Mouse (Mus musculus) cortical plate, adult 2 months (tissue): ENCODE data around the gene Slc5a3. TPM values are rescaled to one million over a fixed set of nuclear protein-coding genes. Genes with fewer than 3 reads are reported as not detected.
A peak's percentile ranks its signal among the peaks of the same experiment; 100 is the strongest.

Experiments
- H3K27ac ChIP-seq: fragments of 200-500 bp; 2 replicates; pipeline ENCODE4 v1.5.1; 2012; ENCODE audit warnings: low read length, control low read depth, inconsistent platforms; ENCODE audit not compliant: insufficient read depth
- H3K4me1 ChIP-seq: fragments of 200-500 bp; 2 replicates; pipeline ENCODE4 v1.6.1; 2011; ENCODE audit warnings: low read length; ENCODE audit not compliant: control insufficient read depth, insufficient read depth
- H3K4me3 ChIP-seq: fragments of 200-500 bp; 2 replicates; pipeline ENCODE4 v1.5.1; 2011; ENCODE audit warnings: mild to moderate bottlenecking, low read length, control low read depth; ENCODE audit not compliant: insufficient read depth
- CTCF ChIP-seq: fragments of 200-500 bp; IDR thresholded peaks from 2 replicates; pipeline ENCODE4 v1.5.1; 2011; ENCODE audit warnings: mild to moderate bottlenecking, control low read depth, low read length; ENCODE audit not compliant: insufficient read depth; ENCODE audit errors: extremely low read depth
- POLR2A ChIP-seq: fragments of 200-500 bp; IDR thresholded peaks from 2 replicates; pipeline ENCODE4 v1.6.1; 2011; ENCODE audit warnings: mild to moderate bottlenecking, low read length, control low read depth; ENCODE audit not compliant: insufficient read depth; ENCODE audit errors: extremely low read depth
- polyA plus RNA-seq: library from polyadenylated mRNA; depleted of rRNA; stranded (reverse); fragments of >200 nt; gene quantifications from 2 replicates; pipeline ENCODE4 v1.2.3, GENCODE M21; 2012; rRNA removed

Gene Slc5a3
- polyA plus RNA-seq, 1 experiment = 5.1 TPM

DNA sequence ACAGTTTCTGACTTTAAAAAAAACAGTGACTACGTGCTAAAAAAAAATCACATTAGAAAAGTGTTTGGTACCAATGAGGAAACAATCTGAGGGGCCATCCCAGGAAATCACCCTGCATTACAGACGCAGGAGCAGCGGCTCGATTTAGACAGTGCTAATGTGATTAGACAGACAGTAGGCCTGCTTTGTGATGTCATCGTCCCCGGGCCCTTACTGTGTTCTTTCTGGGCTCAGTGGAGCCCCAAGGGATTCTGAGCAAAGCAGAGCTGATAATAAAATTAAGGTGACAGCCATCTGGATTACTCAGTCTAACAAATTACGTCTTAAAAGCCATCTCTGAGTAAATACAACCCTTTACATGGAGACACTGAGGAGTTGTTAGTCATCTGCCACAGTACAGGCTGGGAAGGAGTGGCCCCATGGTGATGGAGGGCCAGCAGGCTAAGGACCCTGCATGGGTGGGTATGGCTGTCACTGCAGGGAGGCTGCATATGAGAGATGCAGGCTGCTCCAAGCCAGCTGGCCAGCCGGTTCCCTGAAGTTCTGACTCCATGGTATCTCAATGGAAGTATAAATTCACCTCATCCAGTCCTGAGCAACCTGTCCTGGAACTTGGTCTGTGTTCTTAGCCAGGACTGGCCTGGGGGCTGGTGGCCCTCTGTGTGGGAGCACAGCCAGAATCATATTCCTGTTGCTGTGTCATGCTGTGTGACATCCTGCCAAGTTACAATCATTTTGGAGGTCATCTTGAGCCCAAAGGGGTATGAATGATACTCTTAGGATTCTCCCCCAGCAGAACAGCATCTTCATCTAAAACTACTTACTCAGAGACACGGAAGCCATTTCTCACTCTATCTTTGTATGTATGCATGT lies 59.5 kb downstream of the Slc5a3 start:
- no peak overlapping the region for H3K4me3 ChIP-seq
- H3K27ac ChIP-seq = 0 out of 2 replicates have a peak overlapping the region, but pooled peaks have one; percentile 5
- no peak for TF ChIP-seq CTCF
- TF ChIP-seq POLR2A = no peak
- peaks cover 10% of the 10 kb centered on the region for H3K4me1 ChIP-seq

DNA sequence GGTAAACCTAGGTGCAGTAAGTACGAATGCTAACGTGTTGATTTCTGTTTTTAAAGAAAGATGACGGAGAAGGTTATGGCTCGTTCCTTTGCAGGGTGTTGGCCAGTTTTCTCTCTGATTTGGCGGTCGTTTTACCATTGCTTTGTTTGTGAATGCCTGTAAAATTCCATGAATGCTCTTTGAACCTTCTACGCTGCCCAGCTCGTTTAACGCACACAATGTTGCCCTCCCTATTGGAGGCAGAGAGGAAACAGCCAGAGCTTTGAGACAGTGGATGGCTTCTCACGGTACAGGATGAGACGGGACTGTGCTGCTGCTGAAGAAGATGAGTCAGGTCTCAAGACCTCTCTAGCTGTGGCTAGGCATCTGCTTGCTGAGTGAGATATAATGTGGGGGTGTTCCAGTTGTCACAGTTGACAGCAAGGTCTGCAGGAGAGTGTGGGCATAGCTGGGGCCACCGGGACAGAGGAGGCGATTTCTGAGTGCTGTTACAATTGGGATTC lies 60.9 kb downstream of the Slc5a3 start:
- H3K4me1 ChIP-seq = peaks cover 10% of the 10 kb centered on the region
- H3K27ac ChIP-seq = no peak overlapping the region
- no peak overlapping the region for H3K4me3 ChIP-seq
- no peak for TF ChIP-seq CTCF
- TF ChIP-seq POLR2A = no peak

DNA sequence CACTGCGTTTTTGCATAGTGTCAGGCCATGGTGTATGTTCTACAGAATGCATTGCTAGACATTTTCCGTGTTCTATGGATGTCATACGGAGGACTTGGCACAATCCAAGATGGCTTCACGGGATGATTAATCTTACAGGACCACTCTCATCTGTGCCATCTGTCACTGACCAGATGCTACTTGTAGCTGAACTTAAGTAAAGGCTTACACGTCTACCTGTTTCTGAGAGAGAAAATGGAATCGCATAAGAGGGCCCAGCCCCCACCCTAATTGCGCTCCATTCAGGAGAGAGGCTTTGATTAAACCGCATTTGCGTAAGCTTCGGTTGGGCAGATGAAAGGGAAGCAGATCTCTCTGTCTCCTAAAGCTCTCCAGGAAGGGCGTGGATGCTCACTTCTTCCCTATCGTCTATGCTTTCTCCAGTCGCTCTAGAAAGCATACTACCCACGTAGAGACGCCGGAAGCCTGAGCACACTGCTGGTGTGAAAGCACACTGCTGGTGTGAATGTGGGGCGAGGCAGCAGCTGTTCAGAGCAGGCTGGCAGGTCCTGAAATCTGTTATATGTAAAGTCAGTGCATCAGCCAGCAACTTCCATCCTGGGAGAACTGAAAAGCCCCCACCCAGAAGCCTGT lies 62.9 kb downstream of the Slc5a3 start:
- Histone ChIP-seq H3K4me1 (peaks cover 5% of the 10 kb centered on the region), H3K27ac (no peak overlapping the region)
- TF ChIP-seq POLR2A (no peak), CTCF (no peak)

DNA sequence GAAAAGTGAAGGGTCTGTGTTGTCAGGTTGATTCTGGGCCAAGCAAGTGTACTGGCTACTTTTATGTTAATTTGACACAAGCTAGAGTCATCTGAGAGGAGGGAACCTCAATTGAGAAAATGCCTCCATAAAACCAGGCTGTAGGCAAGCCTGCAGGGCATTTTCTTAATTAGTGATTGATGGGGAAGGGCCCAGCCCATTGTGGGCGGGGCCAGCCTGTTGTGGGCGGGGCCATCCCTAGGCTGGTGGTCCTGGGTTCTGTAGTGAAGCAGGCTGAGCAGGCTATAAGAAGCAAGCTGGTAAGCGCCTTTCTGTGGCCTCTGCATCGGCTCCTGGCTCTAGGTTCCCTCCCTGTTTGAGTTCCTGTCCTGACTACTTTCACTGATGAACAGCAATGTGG lies 69.1 kb downstream of the Slc5a3 start:
- Histone ChIP-seq H3K4me3 (no peak overlapping the region), H3K4me1 (no peaks in the 10 kb centered on the region), H3K27ac (no peak overlapping the region)
- TF ChIP-seq POLR2A (no peak), CTCF (no peak)

More for the DNA sequence above, 62.9 kb downstream of the Slc5a3 start:
- no peak overlapping the region for H3K4me3 ChIP-seq

DNA sequence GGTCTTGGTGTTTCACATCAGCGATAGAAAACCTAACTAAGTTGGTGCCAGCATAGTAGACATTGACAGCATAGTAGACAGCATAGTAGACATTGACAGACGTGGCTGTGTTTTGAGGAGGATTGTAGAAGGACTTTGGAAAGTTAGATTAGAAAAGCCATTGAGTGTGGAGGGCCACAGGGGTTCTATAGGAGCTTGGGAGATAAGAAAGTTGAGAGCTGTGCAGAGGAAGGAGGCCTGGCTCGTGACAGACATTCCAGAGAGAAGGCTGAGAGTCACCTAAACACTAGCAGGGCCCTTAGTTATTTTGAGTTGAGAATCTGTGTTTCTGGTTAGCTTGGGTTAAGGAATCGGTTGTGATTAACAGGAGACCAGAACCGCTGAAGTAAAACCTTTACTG lies 69.5 kb downstream of the Slc5a3 start:
- Histone ChIP-seq H3K4me1 (no peaks in the 10 kb centered on the region), H3K4me3 (no peak overlapping the region), H3K27ac (no peak overlapping the region)
- TF ChIP-seq POLR2A = no peak
- no peak for TF ChIP-seq CTCF

DNA sequence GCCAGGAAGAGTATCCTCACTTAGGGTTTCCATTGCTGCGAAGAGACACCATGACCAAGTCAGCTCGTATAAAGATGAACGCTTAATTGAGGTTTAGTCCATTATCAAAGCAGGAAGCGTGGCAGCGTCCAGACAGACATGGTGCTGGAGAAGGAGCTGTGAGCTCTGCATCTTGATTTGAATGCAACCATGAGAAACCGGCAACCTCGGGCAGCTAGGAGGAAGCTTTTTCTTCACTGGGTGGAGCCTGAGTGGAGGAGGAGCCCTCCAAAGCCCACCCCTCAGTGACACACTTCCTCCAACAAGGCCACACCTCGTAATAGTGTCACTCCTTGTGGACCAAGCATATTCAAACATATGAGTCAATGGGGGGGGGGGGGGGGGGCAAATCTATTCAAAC lies 71.7 kb downstream of the Slc5a3 start:
- Histone ChIP-seq H3K27ac (no peak overlapping the region), H3K4me1 (peaks cover 3% of the 10 kb centered on the region; the same call in 1 of the 2 replicates), H3K4me3 (no peak overlapping the region)
- TF ChIP-seq POLR2A = no peak
- no peak for TF ChIP-seq CTCF

DNA sequence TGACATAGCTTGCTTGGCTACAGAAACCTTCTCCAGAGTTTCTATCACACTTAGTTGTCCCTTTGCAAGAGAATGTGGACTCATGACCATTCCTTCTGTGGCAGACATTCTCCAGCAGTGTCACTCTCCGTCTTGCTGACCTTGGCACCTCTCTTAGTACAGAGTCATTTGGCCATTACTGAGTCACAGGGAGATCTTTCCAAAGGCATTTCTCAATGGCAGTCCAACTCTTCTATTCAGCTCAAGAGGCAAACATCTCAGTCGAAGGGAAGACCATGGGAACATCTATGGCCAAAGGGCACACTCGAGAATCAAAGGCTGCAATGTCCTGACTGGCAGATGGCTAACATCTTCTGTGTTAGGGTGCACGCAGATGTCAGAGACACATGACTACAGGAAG lies 74.4 kb downstream of the Slc5a3 start:
- Histone ChIP-seq H3K4me3 (no peak overlapping the region), H3K27ac (no peak overlapping the region), H3K4me1 (peaks cover 3% of the 10 kb centered on the region; the same call in 1 of the 2 replicates)
- no peak for TF ChIP-seq CTCF

DNA sequence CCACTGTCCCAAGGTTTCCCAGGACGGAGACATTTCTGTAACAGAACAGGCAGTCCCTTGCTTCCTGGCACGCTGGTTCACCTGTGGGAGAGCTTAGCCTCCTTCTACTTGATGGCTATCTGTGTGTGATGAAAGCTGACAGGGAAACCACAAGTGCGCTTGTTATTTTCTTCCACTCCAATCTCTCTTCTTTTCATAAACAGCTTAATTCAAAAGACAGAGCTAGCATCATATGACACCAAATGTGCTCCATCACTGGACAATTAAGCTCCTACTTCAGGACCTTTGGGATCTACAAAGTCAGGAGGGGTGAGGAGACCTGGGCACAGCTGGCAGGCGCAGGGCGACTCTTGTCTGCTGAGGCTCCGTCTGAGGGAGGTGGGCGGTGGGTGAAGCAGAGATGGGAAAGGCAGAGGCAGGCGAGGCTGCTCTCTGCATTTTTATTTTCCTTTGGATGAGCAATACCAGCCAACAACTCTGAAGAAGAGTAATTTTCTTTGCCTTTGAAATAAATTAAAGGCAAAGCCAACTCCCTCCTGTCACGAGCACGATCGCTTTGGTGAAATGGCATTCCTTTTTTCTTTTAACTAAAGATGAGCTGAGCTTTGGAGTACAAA lies 76.1 kb downstream of the Slc5a3 start:
- H3K4me3 ChIP-seq = no peak overlapping the region
- no peak overlapping the region for H3K27ac ChIP-seq
- peaks cover 6% of the 10 kb centered on the region for H3K4me1 ChIP-seq
- no peak for TF ChIP-seq POLR2A
- no peak for TF ChIP-seq CTCF

DNA sequence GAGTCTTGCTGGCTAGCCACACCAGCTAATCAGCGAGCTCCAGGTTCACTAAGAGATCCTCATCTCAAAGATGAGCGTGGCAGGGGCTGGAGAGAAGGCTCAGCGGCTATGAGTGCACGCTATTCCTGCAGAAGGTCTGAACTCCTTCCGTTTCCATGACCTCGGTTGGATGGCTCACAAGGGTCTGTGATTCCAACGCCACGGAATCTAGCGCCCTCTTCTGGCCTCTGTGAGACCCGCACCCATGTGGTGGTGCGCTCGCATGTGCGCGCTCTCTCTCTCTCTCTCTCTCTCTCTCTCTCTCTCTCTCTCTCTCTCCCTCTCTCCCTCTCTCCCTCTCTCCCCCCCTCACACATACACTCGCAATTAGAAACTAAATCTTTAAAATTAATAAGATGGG lies 78.2 kb downstream of the Slc5a3 start:
- no peak for TF ChIP-seq POLR2A
- TF ChIP-seq CTCF = no peak
- no peak overlapping the region for H3K27ac ChIP-seq
- H3K4me1 ChIP-seq = peaks cover 10% of the 10 kb centered on the region
- H3K4me3 ChIP-seq = no peak overlapping the region

Other genes starting within 250 kb of the Slc5a3 start
- 50.0 and 51.8 TPM in 2 replicates for gene Mrps6, start 52 bp upstream of the Slc5a3 start, polyA plus RNA-seq
- gene Gm49711, start within 50 bp of the Slc5a3 start, polyA plus RNA-seq = 0.08 and 0.17 TPM in 2 replicates
- 0.33 and 0.38 TPM in 2 replicates for gene Kcne2, start 234.1 kb downstream of the Slc5a3 start, polyA plus RNA-seq
- 26.7 and 30.2 TPM in 2 replicates for gene Smim11, start 243.0 kb downstream of the Slc5a3 start, polyA plus RNA-seq